Mouse (Mus musculus) cerebellum, adult 11 months (tissue): ENCODE measurements at regions not wholly inside any gene's neighbourhood (a gene's known extent, or its start where the extent isn't known, plus 50 kb on each side); places are given as distances from the start of the nearest gene placed in this dataset.

Experiments
- DNase-seq: peaks from one replicate; pipeline ENCODE4 v3.0.0; 2022

GRCm38 (mm10) chr8:8562268-8562667, 98.8 kb downstream of the Efnb2 start:
- DNase-seq: no peak

- DNase-seq: no peak
Measured at GRCm38 (mm10) chr8:8558050-8558449, 103.0 kb downstream of the Efnb2 start.

- DNase-seq: no peak
Measured at GRCm38 (mm10) chr8:8556152-8556551, 104.9 kb downstream of the Efnb2 start.

- no peak for DNase-seq
Measured at GRCm38 (mm10) chr8:8554691-8555090, 106.4 kb downstream of the Efnb2 start.

GRCm38 (mm10) chr8:8552779-8553178, 108.3 kb downstream of the Efnb2 start:
- peak; percentile 54 for DNase-seq

- no peak for DNase-seq
Measured at GRCm38 (mm10) chr8:8536626-8537025, 124.4 kb downstream of the Efnb2 start.

- DNase-seq: no peak
Measured at GRCm38 (mm10) chr8:8534787-8535186, 126.3 kb downstream of the Efnb2 start.

GRCm38 (mm10) chr8:8532907-8533306, 128.1 kb downstream of the Efnb2 start:
- DNase-seq: no peak

DNA sequence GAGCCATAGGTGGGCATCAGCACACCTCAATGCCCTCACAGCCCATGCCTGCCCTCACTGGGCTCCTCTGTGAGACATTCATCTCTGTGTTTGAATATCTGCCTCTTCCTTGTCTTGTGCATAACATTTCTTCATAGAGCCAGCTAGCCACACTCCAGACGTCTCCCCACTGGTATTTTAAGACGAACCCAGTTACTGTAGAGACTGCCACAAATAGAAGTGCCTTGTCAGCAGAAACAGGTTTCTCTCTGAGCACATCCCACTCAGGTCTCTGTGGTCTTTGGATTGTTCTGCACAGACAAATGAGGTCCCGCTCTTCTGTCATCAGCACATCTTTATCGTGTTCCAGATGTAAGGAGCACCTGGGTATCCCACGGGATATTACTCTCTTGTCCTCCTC, 130.5 kb downstream of the Efnb2 start:
- no peak for DNase-seq

GRCm38 (mm10) chr8:8521532-8521931, 139.5 kb downstream of the Efnb2 start:
- no peak for DNase-seq

- DNase-seq: no peak
Measured at GRCm38 (mm10) chr8:8519772-8520191, 141.3 kb downstream of the Efnb2 start.

DNA sequence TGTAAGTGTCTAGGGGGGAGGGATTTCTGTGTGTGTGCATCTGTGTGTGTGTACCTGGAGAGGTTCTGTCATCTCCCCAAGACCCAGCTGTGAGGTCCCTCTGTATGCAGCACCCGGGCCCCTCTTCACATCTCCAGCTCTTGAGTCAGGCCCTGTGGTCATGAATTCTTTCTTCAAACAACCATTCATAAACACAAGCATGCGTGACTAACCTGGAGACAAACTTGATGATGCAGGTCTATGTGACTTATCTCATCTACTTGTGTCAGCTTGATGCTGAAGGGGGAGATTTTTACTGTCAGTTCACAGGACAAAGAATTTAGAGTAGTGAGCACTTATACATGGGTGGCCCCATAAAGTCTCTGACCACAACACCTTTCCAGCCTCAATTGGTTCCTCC, 143.4 kb downstream of the Efnb2 start:
- DNase-seq: no peak

DNA sequence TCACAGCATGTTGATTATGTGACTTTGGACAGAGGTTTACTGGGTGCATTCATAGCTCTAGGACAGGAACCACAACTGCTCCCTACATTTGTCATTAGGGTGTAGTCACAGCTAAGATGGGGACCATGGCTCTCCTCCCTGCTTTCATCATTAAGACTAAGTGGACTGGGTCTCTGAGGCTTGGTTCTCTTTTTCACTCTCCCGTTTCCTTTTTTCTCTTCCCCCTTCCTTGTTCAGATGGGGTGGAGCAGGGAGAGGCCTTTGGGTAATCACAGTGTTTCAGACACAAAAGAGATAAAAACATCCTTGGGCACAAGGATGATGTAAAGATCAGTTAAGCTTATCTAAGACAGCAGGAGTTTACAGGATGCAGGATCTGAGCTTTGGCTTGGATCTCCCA, 144.8 kb downstream of the Efnb2 start:
- DNase-seq: no peak

DNA sequence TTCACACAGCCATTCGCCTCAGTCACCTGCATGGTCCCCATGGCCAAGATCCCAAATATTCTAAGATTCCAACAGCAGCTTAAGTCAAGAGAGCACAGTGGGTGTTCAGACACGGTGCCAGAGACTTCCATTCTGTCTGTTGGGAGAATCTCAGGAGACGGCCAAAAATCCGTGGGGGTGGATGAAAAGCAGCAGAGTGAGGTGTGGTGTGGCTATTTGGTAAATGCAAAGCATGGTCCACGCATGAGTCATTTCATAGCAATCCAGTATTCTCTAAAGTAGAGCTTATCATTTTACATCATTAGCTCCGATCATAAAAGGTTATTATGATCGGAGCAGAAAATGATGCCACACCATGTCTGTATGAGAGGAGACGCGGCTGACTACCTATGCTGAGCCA, 161.1 kb downstream of the Efnb2 start:
- DNase-seq: no peak

GRCm38 (mm10) chr8:8498753-8499152, 162.3 kb downstream of the Efnb2 start:
- no peak for DNase-seq

GRCm38 (mm10) chr8:8495472-8495871, 165.6 kb downstream of the Efnb2 start:
- DNase-seq: no peak

DNA sequence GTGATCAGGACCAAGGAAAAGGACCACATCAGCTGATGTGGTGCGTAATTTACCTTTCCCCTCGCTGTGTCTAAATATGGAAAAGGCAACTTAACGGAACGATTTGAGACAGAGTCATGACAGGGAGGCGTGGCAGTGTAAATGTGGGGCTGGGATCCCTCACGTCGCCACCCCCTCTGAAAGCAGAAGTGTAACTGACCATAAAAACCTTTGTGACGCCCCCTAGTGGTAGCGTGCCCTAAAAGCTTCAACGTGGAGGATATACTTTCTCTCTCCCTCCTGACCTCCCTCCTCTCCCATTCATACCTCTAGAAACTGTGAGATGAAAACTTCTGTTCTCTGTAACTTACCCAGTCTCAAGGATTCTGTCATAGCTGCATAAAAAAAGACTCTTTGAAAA, 166.8 kb downstream of the Efnb2 start:
- no peak for DNase-seq

GRCm38 (mm10) chr8:8491908-8492307, 169.1 kb downstream of the Efnb2 start:
- DNase-seq: no peak

- DNase-seq: no peak
Measured at GRCm38 (mm10) chr8:8489784-8490183, 171.3 kb downstream of the Efnb2 start.

DNA sequence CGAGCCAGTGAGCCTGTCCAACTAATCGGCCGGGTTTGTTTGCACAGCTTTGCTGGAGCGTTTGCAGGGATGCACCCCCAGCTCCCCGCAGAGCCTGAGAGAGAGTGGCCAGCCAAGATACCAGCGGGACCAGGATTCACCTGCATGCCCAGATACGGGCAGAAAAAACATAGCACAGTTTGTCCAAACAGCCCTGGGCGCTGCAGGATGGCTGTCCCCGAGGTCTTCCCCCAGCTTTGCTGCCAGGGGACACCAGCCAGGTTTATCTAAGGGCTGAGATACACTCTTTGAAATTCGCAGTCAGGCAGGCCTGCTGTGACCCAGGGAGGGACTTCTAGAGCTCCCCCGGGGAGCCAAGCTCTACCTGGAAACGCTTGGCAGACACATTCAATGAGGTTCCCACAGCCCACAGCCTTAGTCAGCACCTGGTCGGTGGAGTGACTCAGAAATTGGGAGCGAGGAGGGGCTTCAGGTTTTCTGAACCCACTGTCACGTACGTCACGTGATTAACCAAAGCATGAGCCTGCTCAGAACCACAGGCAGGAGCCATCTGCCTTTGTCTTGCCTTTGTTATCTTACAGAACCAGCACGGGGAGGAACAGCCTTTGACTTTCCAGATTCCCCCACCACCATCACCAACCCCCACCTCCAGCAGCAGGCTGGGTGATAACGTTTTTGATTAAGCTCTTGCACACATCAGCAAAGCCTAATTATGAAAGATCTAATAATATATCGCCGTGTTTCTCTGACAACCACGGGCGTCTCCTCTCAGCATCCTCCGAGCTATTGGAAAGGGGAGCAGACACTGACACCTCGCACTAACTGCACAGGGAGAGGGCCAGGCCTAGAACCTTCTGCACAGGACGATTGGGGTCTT, 172.1 kb downstream of the Efnb2 start:
- DNase-seq: peak; percentile 90

GRCm38 (mm10) chr8:8488191-8488694, 172.8 kb downstream of the Efnb2 start:
- DNase-seq: no peak

DNA sequence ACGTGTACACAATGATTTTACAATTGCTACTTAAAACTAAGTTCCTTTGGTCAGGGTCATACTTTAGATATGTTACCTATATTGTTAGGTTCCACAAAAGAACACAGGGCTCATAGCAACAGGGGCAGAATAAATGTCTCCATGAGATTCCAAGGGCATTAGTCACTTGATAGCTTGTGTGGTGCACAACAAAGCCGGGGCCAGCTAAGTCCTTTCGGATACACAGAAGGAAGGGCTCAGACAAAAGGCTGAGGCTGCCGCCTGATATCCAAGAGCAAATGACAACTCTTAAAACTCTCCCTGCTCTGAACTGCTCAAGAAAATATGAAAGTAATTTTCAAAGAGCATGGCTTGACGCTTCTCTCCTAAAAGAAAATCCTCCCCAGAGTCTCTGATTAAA, 173.3 kb downstream of the Efnb2 start:
- no peak for DNase-seq

DNA sequence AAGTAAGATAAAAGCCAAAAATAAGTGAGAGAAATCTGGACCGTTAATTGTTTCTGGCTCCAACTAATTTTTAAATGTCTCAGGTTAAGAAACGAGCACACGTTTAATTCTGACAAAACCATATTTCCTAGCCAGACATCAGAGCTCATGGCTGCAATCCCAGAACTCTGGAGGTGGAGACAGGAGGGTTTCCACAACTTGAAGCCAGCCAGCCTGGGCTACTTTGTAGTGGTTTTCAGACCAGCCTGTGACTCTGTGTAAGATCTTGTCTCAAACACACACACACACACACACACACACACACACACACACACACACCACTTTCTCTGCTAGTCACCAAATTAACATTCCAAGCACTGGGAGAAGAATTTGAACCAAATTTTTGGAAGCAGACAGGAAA, 174.2 kb downstream of the Efnb2 start:
- DNase-seq: no peak

DNA sequence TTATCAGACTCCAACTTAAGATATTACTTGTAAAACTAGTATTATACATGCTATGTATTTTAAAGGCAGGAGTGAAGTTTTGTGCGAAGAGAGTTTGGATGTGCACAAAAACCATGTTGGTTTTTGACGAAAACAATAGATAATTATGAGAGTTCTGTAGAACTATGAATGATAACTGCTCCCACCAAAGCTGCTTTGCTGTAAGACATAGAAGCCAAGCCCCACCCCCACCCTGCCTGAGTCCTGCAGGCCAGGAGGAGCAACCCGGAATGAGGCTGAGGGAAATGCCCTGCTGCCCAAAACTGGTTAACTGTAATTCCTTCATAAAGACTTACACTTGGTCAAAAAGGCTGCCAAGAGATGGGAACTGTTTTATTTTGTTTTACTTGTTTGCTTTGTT, 175.8 kb downstream of the Efnb2 start:
- no peak for DNase-seq

GRCm38 (mm10) chr8:8484546-8484945, 176.5 kb downstream of the Efnb2 start:
- no peak for DNase-seq
